Mouse (Mus musculus): ENCODE measurements around the gene Hsd17b7.

GRCm38 (mm10) chr1:170005297-170005696 is 36.3 kb upstream of the Hsd17b7 start:
- TF ChIP-seq CTCF (IDR thresholded peaks at IDR 0.05; ENCODE audit: borderline replicate concordance, control insufficient read depth, extremely low read depth, insufficient read depth, low read length, poor library complexity) (no peak), POLR2A (IDR thresholded peaks at IDR 0.05; ENCODE audit: control insufficient read depth, extremely low read depth, insufficient read depth, low read length, poor library complexity) (no peak)
